Mouse (Mus musculus) liver, adult 2 months (tissue): ENCODE results near the gene Prkch. TPM values are rescaled to one million over a fixed set of nuclear protein-coding genes. Genes with fewer than 3 reads are reported as not detected.
"Not testable (repeated sequence)": the region's sequence is repeated elsewhere in the genome, so short reads cannot be mapped to it uniquely, and the experiment has no call there.

Source experiments
- DNase-seq: peaks from one replicate; pipeline ENCODE4 v3.0.0-alpha.2; 2011; ENCODE audit warnings: low read depth, low spot score; ENCODE audit errors: extremely low read depth
- H3K27ac ChIP-seq: fragments of 200-500 bp; replicated peaks from 2 replicates; pipeline ENCODE4 v1.5.1; 2012; ENCODE audit warnings: low read depth, mild to moderate bottlenecking, control low read depth, inconsistent platforms, low read length; ENCODE audit not compliant: insufficient read depth
- H3K27me3 ChIP-seq: fragments of 200-500 bp; 2 replicates; pipeline ENCODE4 v1.6.1; 2012; ENCODE audit warnings: mild to moderate bottlenecking, moderate library complexity, low read length, inconsistent platforms; ENCODE audit not compliant: control insufficient read depth, insufficient read depth
- H3K36me3 ChIP-seq: fragments of 200-500 bp; 2 replicates; pipeline ENCODE4 v1.6.1; 2012; ENCODE audit warnings: low read length, inconsistent platforms; ENCODE audit not compliant: control insufficient read depth, insufficient read depth
- H3K4me1 ChIP-seq: fragments of 200-500 bp; 2 replicates; pipeline ENCODE4 v1.6.1; 2011; ENCODE audit warnings: low read length; ENCODE audit not compliant: control insufficient read depth, insufficient read depth
- H3K4me3 ChIP-seq: fragments of 200-500 bp; 2 replicates; pipeline ENCODE4 v1.5.1; 2011; ENCODE audit warnings: low read depth, mild to moderate bottlenecking, control low read depth, low read length, moderate library complexity; ENCODE audit not compliant: insufficient read depth
- H3K79me2 ChIP-seq: fragments of 200-500 bp; 2 replicates; pipeline ENCODE4 v1.6.1; 2012; ENCODE audit warnings: inconsistent platforms, mild to moderate bottlenecking, low read length, moderate library complexity; ENCODE audit not compliant: control insufficient read depth, insufficient read depth
- H3K9ac ChIP-seq: fragments of 200-500 bp; 2 replicates; pipeline ENCODE4 v1.6.1; 2012; ENCODE audit warnings: low read depth, mild to moderate bottlenecking, control low read depth, inconsistent platforms, low read length
- CTCF ChIP-seq: fragments of 200-500 bp; IDR thresholded peaks from 2 replicates; pipeline ENCODE4 v1.5.1; 2011; ENCODE audit warnings: low read depth, low read length, control low read depth
- POLR2A ChIP-seq: fragments of 200-500 bp; IDR thresholded peaks from 2 replicates; pipeline ENCODE4 v1.6.1; 2011; ENCODE audit warnings: low read length, control low read depth; ENCODE audit not compliant: insufficient read depth; ENCODE audit errors: extremely low read depth
- WGBS: fragments of 180-500 bp; shearing (Covaris S2); methylation state at CpG from one replicate; pipeline ENCODE4 v1.1.7; 2018; 5-methylcytosine and 5-hydroxymethylcytosine counted together
- polyA plus RNA-seq: library from polyadenylated mRNA; depleted of rRNA; stranded (reverse); fragments of >200 nt; gene quantifications from 2 replicates; pipeline ENCODE4 v1.2.3, GENCODE M21; 2012; rRNA removed
- total RNA-seq: library from RNA; depleted of rRNA; stranded (reverse); fragments of >200 nt; gene quantifications from 2 replicates; pipeline ENCODE4 v1.2.3, GENCODE M21; 2014; rRNA removed

Prkch gene
- 5.3 and 5.9 TPM in 2 replicates for total RNA-seq
- 1.3 and 1.5 TPM in 2 replicates for polyA plus RNA-seq

DNA sequence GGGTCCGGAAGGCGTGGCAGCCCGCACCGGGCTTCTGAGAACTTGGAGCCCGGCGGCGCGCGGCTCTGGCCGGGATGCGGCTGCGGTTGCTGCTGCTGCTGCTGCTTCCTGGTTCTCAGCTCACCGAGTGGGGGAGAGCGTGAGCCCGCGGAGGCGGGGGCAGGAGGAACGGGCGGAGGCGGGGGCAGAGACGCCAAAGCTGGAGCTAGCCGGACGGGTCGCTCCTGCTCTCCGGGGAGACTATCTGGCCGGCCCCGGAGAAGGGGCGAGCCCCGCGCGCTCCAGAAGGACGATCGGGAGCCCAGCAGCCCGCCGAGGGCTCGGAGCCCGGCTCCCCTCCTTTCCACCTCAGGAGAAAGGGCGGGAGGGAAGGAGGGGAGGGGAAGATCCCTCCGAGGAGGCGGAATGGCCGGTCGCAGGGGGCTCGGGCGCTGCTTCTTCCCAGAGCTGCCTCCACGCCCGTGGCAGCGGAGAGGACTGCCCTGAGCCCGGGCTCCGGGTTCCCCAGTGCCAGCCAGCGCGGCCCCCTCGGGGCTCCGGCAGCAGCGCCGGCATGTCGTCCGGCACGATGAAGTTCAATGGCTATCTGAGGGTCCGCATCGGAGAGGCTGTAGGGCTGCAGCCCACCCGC, at the start of gene Prkch:
TSS of gene Prkch (plus strand) at position 187 of the 631 bp plus-strand sequence.
- no peaks in the 10 kb centered on the region for H3K79me2 ChIP-seq
- no peaks in the 10 kb centered on the region for H3K36me3 ChIP-seq
- H3K27ac ChIP-seq: peak within 1 kb of the TSS; percentile 68
- no peak for DNase-seq
- TF ChIP-seq POLR2A (0 out of 2 replicates have a peak, but pooled peaks have one; percentile 20), CTCF (peak; percentile 23; the same call in 1 of the 2 replicates)
- peaks cover 16% of the 10 kb centered on the region; the same call in 1 of the 2 replicates for H3K27me3 ChIP-seq
- under 1% methylated on average over 61 of the region's 61 CpGs for WGBS
- H3K4me3 ChIP-seq: peak within 1 kb of the TSS; percentile 89
- peak within 1 kb of the TSS; percentile 77 for H3K9ac ChIP-seq
- H3K4me1 ChIP-seq: no peaks in the 10 kb centered on the region

DNA sequence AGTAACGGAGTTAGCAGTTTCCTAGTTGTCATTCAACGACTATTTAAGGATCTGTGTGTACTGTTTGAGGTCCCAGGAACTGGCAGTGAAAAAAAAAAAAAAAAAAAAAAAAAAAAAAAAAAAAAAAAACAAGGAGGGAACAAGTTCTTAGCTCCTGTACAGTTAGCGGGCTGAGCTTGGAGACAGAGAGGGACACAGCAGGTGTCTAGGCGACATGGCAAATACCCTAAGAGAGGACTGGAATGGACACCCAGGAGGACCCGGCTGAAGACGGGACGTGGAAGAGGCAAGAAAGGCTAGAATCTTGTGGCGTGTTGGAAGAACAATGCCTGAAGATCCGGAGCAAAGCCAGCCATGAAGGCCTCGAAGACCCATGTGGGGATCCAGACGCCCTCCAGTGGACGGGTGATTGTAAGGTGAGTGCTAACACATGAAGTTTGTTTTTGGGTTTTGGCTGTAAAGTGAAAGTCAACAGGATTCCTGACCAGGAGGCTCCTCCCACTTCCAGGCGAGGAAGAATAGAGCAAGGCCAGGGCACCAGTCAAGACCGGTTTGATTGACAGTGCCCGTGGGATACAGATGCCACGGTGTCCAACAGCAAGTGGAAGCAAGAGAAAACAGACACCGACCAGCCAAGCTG, 47.0 kb upstream of the Prkch start:
- whole genome bisulfite sequencing: 21% methylated on average over 17 of the region's 17 CpGs
- Histone ChIP-seq H3K79me2 (no peaks in the 10 kb centered on the region), H3K9ac (peak overlapping the region; percentile 44; the same call in 1 of the 2 replicates), H3K27me3 (no peaks in the 10 kb centered on the region), H3K36me3 (no peaks in the 10 kb centered on the region), H3K27ac (peak overlapping the region; percentile 61), H3K4me1 (0 out of 2 replicates have a peak, but pooled peaks cover 2% of the 10 kb centered on the region), H3K4me3 (no peak overlapping the region; the same call in 1 of the 2 replicates)
- TF ChIP-seq POLR2A: no peak
- peak; percentile 77 for TF ChIP-seq CTCF
- peak; percentile 96 for DNase-seq

DNA sequence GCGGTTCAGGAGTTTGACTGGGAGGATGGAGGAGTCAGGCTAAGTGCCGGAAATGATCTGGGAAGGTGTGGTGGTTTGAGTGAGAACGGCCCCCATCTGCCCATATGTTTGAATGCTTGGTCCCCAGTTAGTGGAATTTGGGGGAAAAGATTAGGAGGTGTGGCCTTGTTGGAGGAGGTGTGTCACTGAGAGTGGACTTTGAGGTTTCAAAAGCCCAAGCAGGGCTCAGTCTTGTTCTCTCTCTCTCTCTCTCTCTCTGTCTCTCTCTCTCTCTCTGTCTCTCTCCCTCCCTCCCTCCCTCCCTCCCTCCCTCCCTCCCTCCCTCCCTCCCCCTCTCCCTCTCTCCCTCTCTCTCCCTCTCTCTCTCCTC, 46.5 kb upstream of the Prkch start:
- H3K4me1 ChIP-seq, H3K27me3 ChIP-seq, H3K4me3 ChIP-seq, H3K36me3 ChIP-seq, H3K79me2 ChIP-seq: not testable (repeated sequence)
- H3K9ac ChIP-seq: peak overlapping the region; percentile 26; the same call in 1 of the 2 replicates
- DNase-seq: peak; percentile 83
- WGBS: 23% methylated on average over 3 of the region's 3 CpGs
- peak overlapping the region; percentile 61 for H3K27ac ChIP-seq

DNA sequence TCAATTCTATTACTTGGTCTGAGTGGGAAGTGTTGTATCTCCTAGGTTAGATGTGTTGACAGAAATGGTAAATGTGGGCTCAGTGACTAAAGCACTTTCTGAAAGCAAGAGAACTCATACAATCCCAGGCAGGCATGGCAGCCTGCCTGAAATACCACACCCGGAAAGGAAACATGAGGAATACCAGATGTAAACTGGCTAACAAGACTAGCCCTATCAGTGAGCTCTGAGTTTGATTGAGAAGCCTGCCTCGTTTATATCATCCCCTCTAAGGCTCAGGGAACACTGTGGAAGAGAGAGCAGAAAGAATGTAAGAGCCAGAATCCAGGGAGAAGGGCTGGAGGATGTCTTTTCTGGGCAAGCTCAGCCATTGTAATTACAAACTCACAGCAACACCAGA, 45.4 kb upstream of the Prkch start:
- Histone ChIP-seq H3K9ac (no peak overlapping the region), H3K27ac (no peak overlapping the region), H3K27me3 (no peaks in the 10 kb centered on the region), H3K36me3 (no peaks in the 10 kb centered on the region), H3K4me1 (peaks cover 7% of the 10 kb centered on the region; the same call in 1 of the 2 replicates), H3K79me2 (no peaks in the 10 kb centered on the region), H3K4me3 (no peak overlapping the region)
- no peak for DNase-seq
- WGBS: 34% methylated on average over 2 of the region's 2 CpGs
- TF ChIP-seq CTCF: no peak
- no peak for TF ChIP-seq POLR2A

DNA sequence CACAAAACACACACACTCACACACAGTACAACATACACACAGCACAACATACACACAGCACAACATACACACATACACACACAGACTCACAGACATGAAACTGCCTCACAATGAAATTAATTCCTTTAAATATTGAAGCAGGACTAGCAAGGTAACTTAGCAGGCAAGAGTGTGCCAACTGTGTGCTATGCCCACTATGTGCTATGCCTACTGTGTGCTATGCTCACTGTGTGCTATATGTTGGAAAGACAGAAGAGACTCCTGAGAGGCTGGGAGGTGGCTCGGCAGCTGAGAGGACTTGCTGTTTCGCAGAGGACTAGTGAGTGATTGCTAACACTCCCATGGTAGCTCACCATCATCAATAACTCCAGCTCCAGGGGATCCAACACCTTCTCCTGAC, 44.2 kb upstream of the Prkch start:
- no peaks in the 10 kb centered on the region for H3K79me2 ChIP-seq
- no peak overlapping the region for H3K9ac ChIP-seq
- peaks cover 7% of the 10 kb centered on the region; the same call in 1 of the 2 replicates for H3K4me1 ChIP-seq
- H3K4me3 ChIP-seq: no peak overlapping the region
- H3K27ac ChIP-seq: no peak overlapping the region
- H3K36me3 ChIP-seq: no peaks in the 10 kb centered on the region
- no peak for TF ChIP-seq CTCF
- no peak for TF ChIP-seq POLR2A
- H3K27me3 ChIP-seq: no peaks in the 10 kb centered on the region
- 89% methylated on average over 2 of the region's 2 CpGs for WGBS
- DNase-seq: no peak

DNA sequence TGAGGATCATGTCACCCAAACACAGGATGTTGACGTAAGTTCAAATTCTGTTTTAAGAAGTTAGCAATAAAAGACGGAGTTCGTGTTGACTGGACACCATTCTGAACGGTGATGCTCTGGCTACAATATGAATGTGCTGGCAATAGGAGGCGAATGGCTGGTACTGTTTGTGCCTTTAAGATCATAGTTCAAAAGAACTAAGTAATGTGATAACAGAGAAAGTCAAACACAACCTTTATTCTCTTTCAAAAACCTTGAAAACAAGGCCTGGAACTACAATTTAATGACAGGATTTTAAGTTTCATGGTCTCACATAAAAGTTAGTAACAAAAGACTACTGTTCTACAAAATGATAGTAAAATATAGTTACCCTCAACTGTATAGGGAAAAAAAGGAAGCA, 41.4 kb upstream of the Prkch start:
- H3K27ac ChIP-seq: no peak overlapping the region
- H3K4me1 ChIP-seq: peaks cover 9% of the 10 kb centered on the region; the same call in 1 of the 2 replicates
- H3K36me3 ChIP-seq: no peaks in the 10 kb centered on the region
- H3K27me3 ChIP-seq: no peaks in the 10 kb centered on the region
- H3K9ac ChIP-seq: no peak overlapping the region
- WGBS: 32% methylated on average over 5 of the region's 5 CpGs
- no peak overlapping the region; the same call in 1 of the 2 replicates for H3K4me3 ChIP-seq
- peak; percentile 91 for DNase-seq
- no peak for TF ChIP-seq CTCF
- no peak for TF ChIP-seq POLR2A
- no peaks in the 10 kb centered on the region for H3K79me2 ChIP-seq
